Mouse (Mus musculus): ENCODE measurements at regions not wholly inside any gene's neighbourhood (a gene's known extent, or its start where the extent isn't known, plus 50 kb on each side); places are given as distances from the start of the nearest gene placed in this dataset.

DNA sequence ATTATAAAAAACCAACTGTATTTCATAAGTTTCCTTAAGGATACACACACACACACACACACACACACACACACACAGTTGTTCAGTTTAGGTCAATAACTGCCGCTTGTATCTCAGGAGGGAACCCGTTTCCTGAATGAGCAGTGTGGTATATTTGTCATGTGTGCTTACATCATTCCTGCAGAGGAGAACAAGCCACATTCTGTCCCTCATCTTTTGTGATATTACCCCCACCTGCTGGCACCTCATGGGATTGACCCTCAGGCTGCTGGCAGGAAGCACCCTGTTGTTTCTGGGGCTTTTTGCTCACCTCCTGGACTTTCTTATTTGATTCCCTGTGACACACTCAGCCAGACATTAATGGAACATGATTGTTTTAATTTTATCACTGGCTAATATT is 66.4 kb upstream of the Htr1a start:
- in situ Hi-C loops (cut with MboI, MseI), result loop anchor here in 1 of 2 experiments (5.0 kb wide), 1 partner anchor 105 kb away; no protein-coding TSS in a partner anchor

GRCm38 (mm10) chr13:105378587-105378986 is 64.9 kb upstream of the Htr1a start:
- in situ Hi-C loops (cut with MboI, MseI), result loop anchor here in 1 of 2 experiments (5.0 kb wide), 1 partner anchor 106 kb away; no protein-coding TSS in a partner anchor

DNA sequence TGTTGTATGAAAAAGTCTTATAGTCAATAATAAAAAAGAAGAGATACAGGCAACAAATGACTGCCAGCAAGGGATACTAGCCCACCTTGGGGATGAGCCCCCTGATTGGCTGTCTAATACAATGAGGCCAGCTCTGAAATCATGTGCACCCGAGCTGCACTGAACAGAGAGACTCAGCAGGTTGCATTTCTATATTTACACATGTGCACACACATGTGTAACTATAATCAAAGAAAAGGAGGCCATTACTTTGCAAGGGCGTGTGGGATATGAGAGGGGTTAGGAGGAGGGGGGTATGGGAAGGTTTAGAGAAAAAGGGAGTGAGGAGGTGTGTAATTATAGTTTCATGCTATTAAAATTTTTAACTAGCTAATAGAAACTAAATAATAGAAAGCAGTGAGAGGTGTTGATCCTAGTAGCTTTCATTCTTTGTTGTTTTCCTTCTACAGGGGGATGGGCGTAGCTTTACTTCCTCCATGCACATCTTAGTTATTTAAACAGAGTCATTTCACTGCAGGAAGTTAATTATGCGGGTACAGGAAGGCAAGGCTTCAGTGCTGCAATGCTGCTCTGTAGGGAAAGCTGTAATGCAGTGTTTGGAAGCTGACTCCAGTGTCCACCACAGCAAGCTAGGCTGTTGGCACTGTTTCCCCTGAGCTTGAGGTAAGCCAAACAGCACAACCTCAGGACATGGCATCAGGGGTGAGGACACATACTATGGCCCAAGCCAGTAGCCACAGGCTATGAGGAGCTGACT is 56.2 kb upstream of the Htr1a start:
- in situ Hi-C loops (cut with MboI, MseI), result no loop called here

Measured in T-helper 17 cell (primary cell).